Mouse (Mus musculus): ENCODE data around the gene Prr19. TPM values are rescaled to one million over a fixed set of nuclear protein-coding genes. Genes with fewer than 3 reads are reported as not detected.
A peak's percentile ranks its signal among the peaks of the same experiment; 100 is the strongest.

Prr19 gene
- total RNA-seq, 2 experiments from 2014 or later = not detected

DNA sequence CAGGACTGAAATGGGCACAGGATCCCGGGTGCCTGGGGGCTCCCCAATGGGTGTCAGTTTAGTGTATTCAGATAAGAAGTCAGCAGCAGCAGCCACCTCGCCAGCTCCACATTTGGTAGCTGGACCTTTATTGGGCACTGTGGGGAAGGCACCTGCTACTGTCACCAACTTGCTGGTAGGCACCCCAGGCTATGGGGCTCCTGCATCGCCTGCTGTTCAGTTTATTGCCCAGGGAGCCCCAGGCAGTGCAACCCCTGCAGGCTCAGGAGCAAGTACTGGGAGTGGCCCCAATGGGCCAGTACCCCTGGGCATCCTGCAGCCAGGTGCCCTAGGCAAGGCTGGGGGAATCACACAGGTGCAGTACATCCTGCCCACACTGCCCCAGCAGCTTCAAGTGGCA is 12.5 kb upstream of the Prr19 start:
- no peak for DNase-seq (ENCODE audit: low spot score in 2 of 2)
- intact Hi-C loops (cut with DNase I) = no loop called here

DNA sequence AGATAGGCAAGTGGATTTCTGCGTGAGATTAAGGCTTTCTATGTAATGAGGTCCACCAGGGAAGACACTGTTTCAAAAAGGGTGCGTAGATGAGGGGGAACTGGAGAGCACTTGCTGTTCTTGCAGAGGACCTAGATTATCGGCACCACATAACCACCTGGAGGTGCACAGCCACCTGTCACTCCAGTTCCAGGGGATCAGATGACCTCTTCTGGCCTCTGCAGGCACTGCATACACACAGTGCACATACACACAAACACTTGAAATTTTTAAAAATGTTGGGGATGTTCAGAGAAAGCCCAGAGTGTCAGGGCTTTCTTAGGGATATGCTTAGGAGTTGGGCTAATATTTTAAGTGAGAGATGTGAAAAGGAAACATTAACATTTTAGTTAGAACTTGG is 11.3 kb upstream of the Prr19 start:
- no peak for DNase-seq (ENCODE audit: low spot score in 2 of 2)
- intact Hi-C loops (cut with DNase I) = no loop called here

DNA sequence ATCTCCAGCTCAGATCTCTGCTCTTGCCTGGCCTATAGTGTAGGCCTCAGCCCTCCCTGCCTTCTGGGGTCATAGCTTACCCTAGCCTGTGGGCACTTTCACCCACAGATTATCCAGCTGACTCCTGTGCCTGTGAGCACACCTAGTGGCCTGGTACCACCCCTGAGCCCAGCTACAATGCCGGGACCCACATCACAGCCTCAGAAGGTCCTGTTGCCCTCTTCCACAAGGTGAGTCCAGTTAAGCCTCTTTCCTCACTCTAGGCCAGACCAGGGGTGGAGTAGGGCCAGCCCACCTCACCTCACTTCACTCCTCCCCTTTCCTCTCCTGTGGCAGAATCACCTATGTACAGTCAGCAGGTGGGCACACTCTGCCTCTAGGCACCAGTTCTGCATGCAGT is 10.7 kb upstream of the Prr19 start:
- no peak for DNase-seq (ENCODE audit: low spot score in 2 of 2)
- intact Hi-C loops (cut with DNase I) = no loop called here

DNA sequence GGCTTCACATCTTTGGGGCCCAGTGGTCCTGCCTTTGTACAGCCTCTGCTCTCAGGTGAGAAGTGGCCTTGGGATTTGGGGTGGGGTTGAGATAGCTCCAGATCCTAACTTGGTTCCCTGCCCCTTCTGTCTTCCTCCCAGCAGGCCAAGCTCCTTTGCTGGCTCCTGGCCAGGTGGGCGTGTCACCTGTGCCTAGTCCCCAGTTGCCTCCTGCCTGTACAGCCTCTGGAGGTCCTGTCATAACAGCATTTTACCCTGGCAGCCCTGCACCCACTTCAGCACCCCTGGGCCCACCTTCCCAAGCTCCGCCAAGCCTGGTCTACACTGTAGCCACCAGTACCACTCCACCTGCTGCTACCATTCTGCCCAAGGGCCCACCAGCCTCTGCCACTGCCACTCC is 10.3 kb upstream of the Prr19 start:
- DNase-seq (ENCODE audit: low spot score in 2 of 2) = no peak
- intact Hi-C loops (cut with DNase I) = no loop called here

DNA sequence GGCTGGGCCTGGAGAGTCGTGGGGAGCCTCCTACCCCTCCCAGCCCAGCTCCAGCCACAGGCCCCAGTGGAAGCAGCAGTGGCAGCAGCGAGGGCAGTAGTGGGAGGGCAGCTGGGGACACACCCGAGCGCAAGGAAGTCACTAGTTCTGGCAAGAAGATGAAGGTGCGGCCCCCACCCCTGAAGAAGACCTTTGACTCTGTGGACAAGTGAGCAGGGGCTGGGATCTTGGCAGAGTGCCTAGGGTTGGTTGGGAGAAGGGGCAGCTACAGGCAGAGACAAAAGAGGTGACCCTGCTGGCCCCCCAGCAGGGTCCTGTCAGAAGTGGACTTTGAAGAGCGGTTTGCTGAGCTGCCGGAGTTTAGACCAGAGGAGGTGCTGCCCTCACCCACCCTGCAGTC is 9.1 kb upstream of the Prr19 start:
- intact Hi-C loops (cut with DNase I) = no loop called here
- no peak for DNase-seq (ENCODE audit: low spot score in 2 of 2)

DNA sequence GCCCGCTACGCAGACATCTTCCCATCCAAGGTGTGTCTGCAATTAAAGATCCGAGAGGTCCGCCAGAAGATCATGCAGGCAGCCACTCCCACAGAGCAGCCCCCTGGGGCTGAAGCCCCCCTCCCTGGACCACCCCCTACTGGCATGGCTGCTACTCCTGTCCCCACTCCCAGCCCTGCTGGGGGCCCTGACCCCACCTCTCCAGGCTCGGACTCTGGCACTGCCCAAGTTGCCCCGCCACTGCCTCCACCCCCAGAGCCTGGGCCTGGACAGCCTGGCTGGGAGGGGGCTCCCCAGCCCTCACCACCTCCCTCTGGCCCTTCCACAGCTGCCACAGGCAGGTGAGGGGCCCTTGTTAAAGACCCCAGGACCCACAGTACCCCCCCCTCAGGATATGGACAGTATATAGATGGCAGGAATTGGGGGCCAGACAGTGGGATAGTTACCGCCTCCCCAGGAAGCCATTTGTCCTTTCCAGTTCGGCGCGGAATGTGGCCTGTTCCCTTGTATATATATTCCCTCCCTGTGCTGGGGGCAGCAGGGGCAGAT is 7.9 kb upstream of the Prr19 start:
- intact Hi-C loops (cut with DNase I) = no loop called here
- no peak for DNase-seq (ENCODE audit: low spot score in 2 of 2)

DNA sequence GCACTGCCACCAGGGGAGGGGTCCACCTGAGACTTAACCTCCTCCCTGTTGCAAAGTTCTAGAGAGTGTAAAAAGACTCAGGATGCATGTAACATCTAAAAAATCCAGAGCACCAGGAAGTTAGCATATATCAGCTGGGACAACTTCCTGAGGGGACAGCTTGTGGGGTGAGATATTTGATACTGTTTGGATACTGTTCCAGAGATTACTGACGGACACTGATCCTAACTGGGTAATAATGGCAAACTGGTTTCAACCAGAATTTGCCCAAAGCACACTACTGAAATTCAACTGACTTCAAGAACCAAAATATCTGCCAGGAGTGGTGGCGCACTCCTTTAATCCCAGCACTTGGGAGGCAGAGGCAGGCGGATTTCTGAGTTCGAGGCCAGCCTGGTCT is 6.7 kb upstream of the Prr19 start:
- no peak for DNase-seq (ENCODE audit: low spot score in 2 of 2)

DNA sequence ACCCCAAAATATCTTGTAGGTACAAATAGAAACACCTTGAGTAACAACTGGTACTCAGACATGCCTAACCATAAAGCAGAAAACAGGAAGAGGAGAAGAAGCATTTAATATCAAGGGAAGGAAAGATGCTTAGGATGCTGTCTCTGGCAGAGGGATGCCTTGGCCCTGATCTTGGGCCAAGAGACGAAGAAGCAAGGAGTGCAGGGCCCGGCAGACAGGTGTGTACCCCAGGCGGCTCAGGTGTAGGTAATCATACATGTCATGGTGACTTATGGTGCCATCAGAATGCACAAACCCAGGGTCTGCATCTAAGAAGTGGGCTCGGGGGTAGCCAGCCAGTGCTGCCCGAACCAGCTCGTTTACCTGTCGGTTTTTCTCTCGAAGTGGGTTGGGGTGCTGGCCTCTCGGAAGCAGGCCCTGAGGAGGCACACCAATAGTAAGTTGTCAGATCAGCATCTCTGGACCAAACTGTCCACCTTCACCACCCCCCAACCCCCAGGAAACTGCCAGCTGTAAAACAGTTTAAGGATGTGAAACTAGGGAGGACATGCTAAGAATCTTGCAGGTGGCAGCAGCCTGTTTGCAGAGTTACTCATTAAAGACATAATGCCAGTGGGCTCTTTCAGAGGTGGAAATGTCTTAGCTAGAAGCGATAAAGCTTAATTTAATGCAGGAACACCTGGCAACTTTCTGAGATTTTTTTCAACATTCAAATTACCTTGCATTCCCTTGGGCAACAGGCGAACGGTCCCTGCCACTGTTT is 6.1 kb upstream of the Prr19 start:
- DNase-seq (ENCODE audit: low spot score in 2 of 2) = no peak
- intact Hi-C loops (cut with DNase I) = no loop called here

More for the DNA sequence above, 6.7 kb upstream of the Prr19 start:
- intact Hi-C loops (cut with DNase I) = no loop called here

DNA sequence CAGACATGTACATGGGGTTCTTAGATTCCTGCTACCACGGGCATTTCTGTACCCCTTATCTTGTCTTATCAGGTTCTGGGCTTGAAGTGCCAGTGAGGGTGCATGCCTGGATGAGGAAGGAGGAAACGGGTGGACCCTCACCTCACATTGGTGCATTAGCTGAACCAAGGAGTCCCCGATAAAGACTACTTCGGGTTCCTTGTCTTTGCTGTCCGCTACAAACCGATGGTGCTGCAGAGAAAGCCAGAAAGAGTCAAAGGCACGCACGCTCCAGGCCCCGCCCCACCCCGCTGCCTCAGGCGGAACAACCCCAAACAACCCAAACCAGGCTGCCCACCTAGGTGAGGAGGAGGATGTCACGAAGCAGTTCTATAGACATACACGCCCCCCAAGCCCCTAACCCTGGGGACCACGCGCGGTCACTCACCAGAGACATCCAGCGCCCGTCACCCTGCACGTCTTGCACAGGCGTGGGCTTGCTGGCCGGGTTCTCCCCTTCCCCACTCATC is 4.2 kb upstream of the Prr19 start:
- intact Hi-C loops (cut with DNase I) = loop anchor here (2.0 kb wide), 1 partner anchor 14 kb away; no protein-coding TSS in a partner anchor
- DNase-seq (ENCODE audit: low spot score in 2 of 2) = peak in 1 of 2 experiments; percentile 42

DNA sequence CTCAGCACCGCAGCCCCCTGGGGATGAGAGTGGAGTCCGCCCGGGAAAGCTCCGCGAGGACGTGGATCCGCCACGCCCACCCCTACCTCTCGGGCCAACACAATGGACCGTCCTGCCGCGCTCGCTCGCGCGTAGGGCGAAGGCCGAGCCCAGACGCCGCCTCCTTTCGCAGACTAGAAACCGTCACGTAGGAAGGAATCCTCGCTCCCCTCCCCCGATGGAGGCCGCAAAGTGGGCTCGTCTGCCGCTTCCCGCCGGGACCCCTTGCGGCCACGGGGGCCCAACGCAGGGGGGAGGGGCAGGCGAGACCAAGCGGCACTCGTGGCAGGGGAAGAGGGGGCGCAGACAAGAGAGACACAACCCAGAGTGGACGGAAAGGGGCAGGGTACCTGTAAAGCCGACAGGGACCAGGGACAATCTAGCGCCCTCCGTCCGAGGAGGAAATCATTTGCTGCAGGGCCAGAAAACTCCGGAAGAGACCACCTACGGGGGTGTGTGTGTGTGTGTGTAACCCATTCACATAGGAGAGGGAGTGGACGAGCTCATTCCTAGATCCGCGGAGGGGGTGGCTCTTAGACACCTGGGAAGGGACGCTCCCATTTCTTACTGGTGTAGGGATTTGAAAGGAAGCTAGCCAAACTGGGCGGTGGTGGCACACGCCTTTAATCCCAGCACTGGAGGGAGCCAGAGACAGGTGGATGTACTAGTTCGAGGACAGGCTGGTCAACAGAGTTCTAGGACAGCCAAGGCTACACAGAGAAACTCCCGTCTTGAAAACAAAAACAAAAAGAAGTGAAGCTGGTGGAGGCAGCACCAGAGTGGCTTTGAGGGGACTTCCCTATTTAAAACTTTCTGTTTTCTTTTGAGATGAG is 3.5 kb upstream of the Prr19 start, which contains the start of gene Pafah1b3:
Pafah1b3 (minus strand) TSS at position 533 of the 872 bp plus-strand sequence.
- DNase-seq (ENCODE audit: low spot score in 2 of 2) = peak; percentile 80 to 95
- intact Hi-C loops (cut with DNase I) = loop anchor here (2.0 kb wide), 1 partner anchor 15 kb away; no protein-coding TSS in a partner anchor

DNA sequence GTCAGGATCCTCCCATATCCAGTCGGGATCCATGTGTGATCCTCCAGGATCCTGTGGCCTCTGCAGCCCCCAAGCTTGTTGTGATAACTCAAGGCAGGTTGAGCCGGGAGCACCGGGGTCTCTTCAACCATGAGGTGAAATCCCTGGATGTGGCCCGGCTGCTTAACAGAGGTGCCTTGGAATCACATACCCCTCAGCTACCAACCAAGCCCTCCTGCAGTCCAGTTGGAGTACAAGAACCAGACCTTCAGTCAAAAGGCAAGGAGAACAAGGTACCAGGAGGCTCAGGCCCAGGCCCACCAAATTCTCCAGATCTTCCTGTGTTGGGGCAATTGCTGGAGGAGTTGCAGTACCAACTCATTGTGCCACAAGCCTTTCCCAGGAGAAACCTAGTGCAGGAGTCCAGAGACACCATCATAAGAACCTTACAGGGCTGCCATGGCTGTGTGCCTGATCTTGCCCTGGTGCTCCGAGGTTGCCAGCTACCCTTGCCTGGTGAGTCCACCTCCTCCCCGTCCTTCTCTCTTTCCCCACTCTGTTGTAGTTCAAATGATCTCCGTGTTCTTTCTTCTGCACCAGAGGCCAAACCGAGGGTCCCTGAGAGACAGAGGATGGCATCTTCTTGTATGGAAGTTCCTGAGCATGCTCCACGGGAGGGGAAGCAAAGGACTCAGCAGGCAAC is 1.9 kb downstream of the Prr19 start:
- intact Hi-C loops (cut with DNase I) = no loop called here

DNA sequence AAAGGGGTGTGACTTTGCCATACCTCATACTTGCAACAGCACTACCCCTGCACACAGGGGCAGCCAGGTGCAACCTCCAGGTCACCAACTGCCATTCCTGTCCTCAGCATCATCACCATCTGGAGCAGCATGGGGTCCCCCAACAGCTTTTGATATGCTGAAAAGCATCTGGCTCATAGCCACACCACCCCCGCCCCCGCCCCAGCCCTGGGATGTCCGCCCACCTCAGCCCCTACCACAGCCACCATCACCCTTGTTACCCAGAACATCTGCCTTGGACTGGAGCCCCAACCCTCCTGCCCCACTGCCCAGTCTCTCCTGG is 2.4 kb downstream of the Prr19 start:
- no peak for DNase-seq (ENCODE audit: low spot score in 2 of 2)
- intact Hi-C loops (cut with DNase I) = no loop called here

More for the DNA sequence above, 1.9 kb downstream of the Prr19 start:
- DNase-seq (ENCODE audit: low spot score in 2 of 2) = no peak

DNA sequence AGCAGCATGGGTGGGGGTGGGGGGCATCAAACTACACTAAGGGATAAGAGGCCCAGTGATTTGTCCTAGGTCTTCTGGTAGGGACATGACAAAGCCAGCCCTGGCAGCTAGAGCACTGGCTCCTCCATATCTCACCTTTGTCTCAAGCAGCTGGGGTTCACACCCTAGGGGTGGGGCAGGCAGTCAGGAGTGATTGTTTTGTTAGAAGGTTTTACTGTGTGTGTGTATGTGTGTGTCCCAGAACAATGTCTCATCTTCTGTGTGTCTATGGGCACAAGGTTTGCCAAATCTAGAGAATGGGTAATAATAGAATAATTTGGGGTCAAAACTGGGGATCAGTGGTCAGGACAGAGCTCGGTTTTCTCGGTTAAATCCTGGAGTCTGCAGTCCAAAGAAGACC is 4.3 kb downstream of the Prr19 start:
- intact Hi-C loops (cut with DNase I) = no loop called here
- no peak for DNase-seq (ENCODE audit: low spot score in 2 of 2)

DNA sequence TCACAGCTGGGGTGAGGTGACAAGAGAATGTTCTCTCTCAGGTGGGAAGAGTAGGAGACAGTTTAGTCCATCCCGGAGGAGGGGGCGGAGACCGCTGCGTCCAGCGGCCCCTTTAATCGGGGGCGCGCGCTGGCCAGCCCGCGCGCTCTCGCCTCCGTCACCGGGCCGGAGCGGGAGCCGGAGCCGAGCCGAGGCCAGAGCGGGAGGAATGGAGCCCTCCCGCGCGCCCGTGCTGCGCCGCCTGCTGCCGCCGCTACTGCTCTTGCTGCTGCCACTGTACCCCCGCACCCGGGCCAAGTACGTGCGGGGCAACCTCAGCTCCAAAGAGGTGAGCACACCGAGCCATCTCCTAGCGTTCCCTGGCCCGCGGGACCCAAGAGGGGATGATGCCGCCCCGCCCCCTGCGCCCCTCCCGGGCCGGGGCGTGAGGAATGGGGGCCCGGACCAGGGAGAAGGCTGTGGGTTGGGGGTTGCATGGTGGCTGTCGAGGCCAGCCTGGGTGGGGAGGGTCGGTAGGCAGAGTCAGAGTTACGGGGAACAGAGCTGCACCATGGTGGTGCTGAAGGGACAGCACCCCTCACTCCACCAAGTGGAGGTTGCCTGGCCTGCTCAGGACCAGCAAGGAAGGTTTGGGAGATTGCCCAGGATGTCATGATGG is 4.9 kb downstream of the Prr19 start, which contains the start of gene Tmem145:
Tmem145 (plus strand) TSS at position 151 of the 658 bp plus-strand sequence.
- DNase-seq (ENCODE audit: low spot score in 2 of 2) = peak; percentile 35 to 37
- intact Hi-C loops (cut with DNase I) = no loop called here

DNA sequence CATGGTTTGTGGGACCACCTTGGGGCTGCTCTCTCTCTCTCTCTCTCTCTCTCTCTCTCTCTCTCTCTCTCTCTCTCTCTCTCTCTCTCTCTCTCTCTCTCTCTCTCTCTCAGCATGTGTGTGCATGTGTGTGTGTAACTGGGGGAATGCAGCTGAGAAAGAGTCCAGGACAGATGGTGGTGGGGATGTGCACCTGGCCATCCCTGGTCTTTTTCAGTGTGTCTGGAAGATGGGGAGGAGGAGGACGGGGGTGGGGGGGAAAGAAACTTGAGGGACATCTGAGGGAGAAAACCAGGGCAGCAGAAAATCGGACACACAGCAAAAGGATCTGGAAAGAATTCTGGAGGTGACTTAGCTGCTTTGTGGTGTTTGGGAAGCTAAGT is 5.4 kb downstream of the Prr19 start:
- intact Hi-C loops (cut with DNase I) = no loop called here
- peak in 1 of 2 experiments; percentile 41 for DNase-seq (ENCODE audit: low spot score in 2 of 2)

DNA sequence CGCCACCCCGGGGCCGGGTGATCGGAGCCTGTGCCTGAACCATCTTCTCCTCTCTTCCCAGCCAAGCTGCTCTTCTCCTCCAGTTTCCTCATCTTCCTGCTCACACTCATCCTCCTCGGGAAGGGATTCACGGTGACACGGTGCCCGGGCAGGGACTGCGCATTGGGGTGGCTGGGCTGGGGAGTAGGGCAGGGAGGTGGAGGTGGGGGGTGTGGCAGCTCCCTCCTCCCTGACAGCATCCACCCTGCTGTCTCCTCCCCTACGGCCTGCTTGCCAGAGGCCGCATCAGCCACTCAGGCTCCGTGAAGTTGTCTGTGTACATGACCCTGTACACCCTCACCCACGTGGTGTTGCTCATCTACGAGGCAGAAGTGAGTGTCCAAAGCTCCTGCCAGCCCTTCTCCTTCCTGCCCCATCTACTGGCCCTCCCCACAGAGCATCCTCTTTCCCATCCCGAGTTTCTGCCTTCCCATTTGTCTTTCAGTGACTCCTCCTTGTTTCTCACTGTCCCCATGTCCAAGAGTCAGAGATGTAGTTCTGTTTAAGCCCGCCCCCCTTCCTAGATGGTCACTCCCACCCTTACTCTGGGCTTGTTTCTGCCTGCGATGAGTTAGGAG is 7.6 kb downstream of the Prr19 start:
- DNase-seq (ENCODE audit: low spot score in 2 of 2) = no peak
- intact Hi-C loops (cut with DNase I) = no loop called here

DNA sequence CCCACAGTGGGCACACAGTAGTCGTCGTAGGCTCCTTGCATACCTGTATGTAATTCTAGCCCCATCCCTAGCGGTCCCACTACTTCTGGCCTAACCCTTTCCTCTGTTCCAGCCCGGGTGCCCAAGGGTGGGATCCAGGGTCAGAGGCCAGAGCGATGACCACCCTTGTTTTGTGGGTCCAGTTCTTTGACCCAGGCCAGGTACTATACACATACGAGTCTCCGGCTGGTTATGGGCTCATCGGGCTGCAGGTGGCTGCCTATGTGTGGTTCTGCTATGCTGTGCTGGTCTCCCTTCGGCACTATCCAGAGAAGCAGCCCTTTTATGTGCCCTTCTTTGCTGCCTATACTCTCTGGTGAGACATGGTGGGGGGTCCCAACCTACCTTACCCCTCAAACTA is 8.2 kb downstream of the Prr19 start:
- no peak for DNase-seq (ENCODE audit: low spot score in 2 of 2)
- intact Hi-C loops (cut with DNase I) = no loop called here

DNA sequence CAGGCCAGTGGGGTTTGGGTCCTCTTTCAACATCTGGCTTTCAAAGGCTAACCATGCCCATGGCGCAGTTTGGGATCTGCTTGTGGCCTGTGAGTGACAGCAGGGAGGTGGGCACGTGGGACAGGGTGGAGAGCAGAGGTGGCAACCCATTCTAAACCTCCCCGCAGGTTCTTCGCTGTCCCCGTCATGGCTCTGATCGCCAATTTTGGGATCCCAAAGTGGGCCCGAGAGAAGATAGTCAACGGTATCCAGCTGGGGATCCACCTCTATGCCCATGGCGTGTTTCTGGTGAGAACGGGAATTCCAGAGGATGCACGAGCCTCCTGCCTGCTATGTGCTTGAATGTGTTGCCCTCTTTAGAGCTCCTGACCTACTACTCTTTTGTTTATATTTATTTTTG is 10.0 kb downstream of the Prr19 start:
- intact Hi-C loops (cut with DNase I) = no loop called here
- DNase-seq (ENCODE audit: low spot score in 2 of 2) = no peak

DNA sequence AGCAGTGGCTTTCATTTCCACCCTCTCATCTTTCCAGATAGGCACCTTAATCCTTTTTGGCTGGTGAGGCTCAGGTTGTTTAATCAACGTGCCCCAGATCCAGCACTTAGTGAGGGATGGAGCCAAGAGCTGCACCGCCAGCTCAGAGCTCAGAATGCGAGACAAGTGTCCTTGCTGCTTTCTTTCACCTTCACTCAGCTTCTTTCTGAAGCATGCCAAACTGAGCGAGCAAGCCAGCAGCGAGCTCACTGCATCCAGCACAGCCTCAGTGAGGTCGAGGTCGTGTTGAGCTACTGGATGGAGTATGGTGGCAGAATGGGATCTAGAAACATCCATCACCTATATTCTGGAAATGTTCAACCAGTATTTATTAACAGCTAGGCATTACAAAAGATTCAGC is 12.1 kb downstream of the Prr19 start:
- DNase-seq (ENCODE audit: low spot score in 2 of 2) = no peak
- intact Hi-C loops (cut with DNase I) = no loop called here

All from left cerebral cortex, postnatal 25 days (tissue).